Mouse (Mus musculus): Measurements from ENCODE around the gene Nynrin.

DNA sequence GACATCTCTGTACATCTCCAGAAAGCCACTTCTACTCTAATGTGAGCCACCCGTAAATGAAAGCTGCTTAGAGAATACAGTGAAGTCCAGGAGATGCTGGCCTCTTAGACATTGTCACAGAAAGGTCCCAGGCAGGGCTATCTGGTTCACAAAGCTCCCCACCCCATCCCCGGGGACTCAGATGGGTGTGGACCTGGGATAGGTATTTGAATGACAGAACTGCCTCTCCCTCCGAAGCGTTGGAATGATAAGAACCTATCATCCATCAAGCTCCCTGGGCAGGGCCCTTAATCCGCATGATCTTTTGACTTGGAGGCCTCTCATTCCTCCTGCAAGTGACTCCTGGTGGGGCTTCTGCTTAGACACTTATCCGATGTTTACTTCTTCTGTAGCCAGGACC, 2.9 kb upstream of the Nynrin start:
- TF ChIP-seq KAT2A (conservative IDR thresholded peaks at IDR 0.05; ENCODE audit: low read depth, low read length) (no peak), CTCF (IDR thresholded peaks at IDR 0.05 in 2 of 3, conservative IDR thresholded peaks at IDR 0.05 in 1 of 3; ENCODE audit: control insufficient read depth in 1 of 3, insufficient read depth in 1 of 3, low read depth in 2 of 3, low read length in 3 of 3, poor library complexity in 1 of 3, severe bottlenecking in 1 of 3) (no peak), MXI1 (IDR thresholded peaks at IDR 0.05; ENCODE audit: low read depth, low read length) (no peak), RCOR1 (IDR thresholded peaks at IDR 0.05; ENCODE audit: low read depth, low read length) (no peak), POLR2AphosphoS2 (IDR thresholded peaks at IDR 0.05; ENCODE audit: low read length) (no peak), ZNF384 (IDR thresholded peaks at IDR 0.05; ENCODE audit: low read depth, low read length) (no peak), ZMIZ1 (IDR thresholded peaks at IDR 0.05; ENCODE audit: low read depth, low read length) (no peak)

Data from MEL (cell line).